Mouse (Mus musculus) liver, postnatal 0 days (tissue): ENCODE results near the gene Bhlha15.

Experiments
- CTCF ChIP-seq: sonication (generic); IDR thresholded peaks from 2 replicates; pipeline ENCODE4 v1.5.1; 2016; ENCODE audit warnings: antibody characterized with exemption, low read depth
- EP300 ChIP-seq: IDR thresholded peaks from 2 replicates; pipeline ENCODE4 v1.6.1; 2016; ENCODE audit warnings: antibody characterized with exemption, low read depth, mild to moderate bottlenecking

DNA sequence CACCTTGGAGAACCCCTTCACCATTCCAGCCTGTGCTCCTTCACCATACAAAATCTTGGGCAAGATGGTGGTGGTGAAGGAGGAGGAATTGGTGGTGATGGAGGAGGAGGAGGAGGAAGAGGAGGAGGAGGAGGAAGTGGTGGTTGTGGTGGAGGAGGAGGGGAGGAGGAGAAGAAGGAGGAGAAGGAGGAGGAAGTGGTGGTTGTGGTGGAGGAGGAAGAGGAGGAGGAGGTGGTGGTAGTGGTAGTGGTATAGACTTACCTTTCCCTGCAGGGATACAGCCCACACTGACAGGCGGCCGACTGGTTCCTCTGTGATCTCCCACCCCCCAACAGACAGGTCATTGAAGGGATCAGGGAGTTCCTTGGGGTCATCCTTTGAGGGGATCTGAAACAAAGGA is 25.9 kb downstream of the Bhlha15 start:
- no peak for TF ChIP-seq CTCF
- TF ChIP-seq EP300 = no peak
